Mouse (Mus musculus) olfactory bulb, adult 2 months (tissue): ENCODE results near the gene Gatm. TPM values are rescaled to one million over a fixed set of nuclear protein-coding genes. Genes with fewer than 3 reads are reported as not detected.

Source experiments
- H3K27ac ChIP-seq: fragments of 200-500 bp; 2 replicates; pipeline ENCODE4 v1.5.1; 2012; ENCODE audit warnings: low read depth, low read length; ENCODE audit not compliant: insufficient read depth
- H3K4me1 ChIP-seq: fragments of 200-500 bp; 2 replicates; pipeline ENCODE4 v1.6.1; 2012; ENCODE audit warnings: low read length; ENCODE audit not compliant: control insufficient read depth, insufficient read depth
- H3K4me3 ChIP-seq: fragments of 200-500 bp; 2 replicates; pipeline ENCODE4 v1.5.1; 2012; ENCODE audit warnings: mild to moderate bottlenecking, low read depth, low read length, moderate library complexity; ENCODE audit not compliant: insufficient read depth
- CTCF ChIP-seq: fragments of 200-500 bp; IDR thresholded peaks from 2 replicates; pipeline ENCODE4 v1.5.1; 2012; ENCODE audit warnings: low read depth, mild to moderate bottlenecking, low read length, moderate library complexity; ENCODE audit not compliant: insufficient read depth
- POLR2A ChIP-seq: fragments of 200-500 bp; IDR thresholded peaks from 2 replicates; pipeline ENCODE4 v1.6.1; 2012; ENCODE audit warnings: mild to moderate bottlenecking, low read depth, low read length, moderate library complexity; ENCODE audit not compliant: insufficient read depth
- WGBS: fragments of 180-500 bp; shearing (Covaris S2); methylation state at CpG from one replicate; pipeline ENCODE4 v1.1.7; 2018; 5-methylcytosine and 5-hydroxymethylcytosine counted together
- polyA plus RNA-seq: library from polyadenylated mRNA; stranded (reverse); fragments of >200 nt; gene quantifications from 2 replicates; pipeline ENCODE4 v1.2.4, GENCODE M21; 2012; ENCODE audit warnings: low replicate concordance; ENCODE audit not compliant: missing spikeins, insufficient read depth, insufficient read length

Gatm gene
- polyA plus RNA-seq, 1 experiment = not detected

DNA sequence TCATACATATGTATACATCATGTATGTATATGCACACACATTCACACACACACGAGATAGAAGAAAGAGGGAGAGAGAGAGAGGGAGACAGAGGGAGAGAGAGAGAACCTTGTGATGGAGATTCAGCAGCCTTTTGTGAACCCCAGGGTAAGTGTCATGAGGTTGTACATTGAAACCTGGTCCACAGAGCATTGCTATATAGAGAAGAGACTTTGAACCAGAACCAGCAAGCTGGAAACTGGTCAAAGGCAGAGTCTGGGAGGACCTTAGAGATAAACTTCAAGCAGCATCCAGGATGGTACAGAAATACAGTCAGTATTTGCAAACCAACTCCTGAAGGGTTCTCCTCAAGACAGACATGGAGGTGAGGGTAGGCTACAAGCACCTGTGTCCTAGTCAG lies 20.8 kb downstream of the Gatm start:
- no peak for TF ChIP-seq POLR2A
- TF ChIP-seq CTCF = no peak
- 83% methylated on average over 1 of the region's 1 CpGs for WGBS

GRCm38 (mm10) chr2:122587861-122588519 lies 23.1 kb downstream of the Gatm start:
- WGBS = 60% methylated on average over 8 of the region's 8 CpGs
- no peak overlapping the region for H3K27ac ChIP-seq
- no peaks in the 10 kb centered on the region for H3K4me1 ChIP-seq
- H3K4me3 ChIP-seq = no peak overlapping the region
- no peak for TF ChIP-seq CTCF
- TF ChIP-seq POLR2A = no peak

More for the DNA sequence above, 20.8 kb downstream of the Gatm start:
- no peak overlapping the region for H3K27ac ChIP-seq
- H3K4me3 ChIP-seq = no peak overlapping the region
- H3K4me1 ChIP-seq = no peaks in the 10 kb centered on the region

DNA sequence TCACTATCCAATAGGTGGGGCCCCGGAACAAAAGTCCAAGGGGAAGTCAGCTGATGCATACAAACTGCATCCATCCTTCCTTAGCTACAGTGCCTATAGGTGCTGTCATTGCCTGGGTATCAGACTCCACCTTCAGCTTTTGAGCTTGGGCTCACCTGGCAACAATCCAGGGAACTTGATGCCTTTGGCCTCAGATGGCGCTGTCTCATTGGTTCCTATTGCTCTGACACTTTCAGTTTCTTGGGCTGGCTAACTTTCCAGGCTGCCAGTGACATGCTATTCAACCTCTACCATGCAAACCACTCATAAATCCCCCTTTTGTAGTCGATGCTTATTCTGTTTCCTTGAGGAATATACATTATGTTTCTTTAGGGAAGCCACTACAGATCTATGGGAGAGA lies 24.8 kb downstream of the Gatm start:
- no peak overlapping the region for H3K4me3 ChIP-seq
- 75% methylated on average over 3 of the region's 3 CpGs for WGBS
- H3K27ac ChIP-seq = no peak overlapping the region
- 0 out of 2 replicates have a peak, but pooled peaks cover 1% of the 10 kb centered on the region for H3K4me1 ChIP-seq
- no peak for TF ChIP-seq POLR2A
- TF ChIP-seq CTCF = no peak

DNA sequence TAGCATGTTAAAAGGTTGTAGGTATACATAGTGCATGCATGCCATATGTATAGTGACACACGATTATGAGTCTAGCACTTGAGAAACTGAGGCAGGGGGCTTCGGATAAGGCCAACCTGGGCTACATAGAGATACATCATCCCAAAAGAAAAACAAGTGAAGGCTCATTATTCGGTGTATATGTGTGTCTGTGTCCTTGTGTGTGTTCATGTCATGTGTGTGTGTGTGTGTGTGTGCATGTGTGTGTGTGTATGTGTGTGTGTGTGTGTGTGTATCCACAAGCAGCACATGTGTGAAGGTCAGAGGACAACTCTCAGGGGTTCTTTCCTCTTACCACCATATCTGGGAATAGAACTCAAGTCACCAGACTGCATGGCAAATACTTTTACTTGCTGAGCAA lies 28.8 kb downstream of the Gatm start:
- 0 out of 2 replicates have a peak, but pooled peaks cover 2% of the 10 kb centered on the region for H3K4me1 ChIP-seq
- H3K4me3 ChIP-seq = no peak overlapping the region
- 95% methylated on average over 3 of the region's 3 CpGs for WGBS
- no peak overlapping the region for H3K27ac ChIP-seq
- TF ChIP-seq POLR2A (no peak), CTCF (no peak)

DNA sequence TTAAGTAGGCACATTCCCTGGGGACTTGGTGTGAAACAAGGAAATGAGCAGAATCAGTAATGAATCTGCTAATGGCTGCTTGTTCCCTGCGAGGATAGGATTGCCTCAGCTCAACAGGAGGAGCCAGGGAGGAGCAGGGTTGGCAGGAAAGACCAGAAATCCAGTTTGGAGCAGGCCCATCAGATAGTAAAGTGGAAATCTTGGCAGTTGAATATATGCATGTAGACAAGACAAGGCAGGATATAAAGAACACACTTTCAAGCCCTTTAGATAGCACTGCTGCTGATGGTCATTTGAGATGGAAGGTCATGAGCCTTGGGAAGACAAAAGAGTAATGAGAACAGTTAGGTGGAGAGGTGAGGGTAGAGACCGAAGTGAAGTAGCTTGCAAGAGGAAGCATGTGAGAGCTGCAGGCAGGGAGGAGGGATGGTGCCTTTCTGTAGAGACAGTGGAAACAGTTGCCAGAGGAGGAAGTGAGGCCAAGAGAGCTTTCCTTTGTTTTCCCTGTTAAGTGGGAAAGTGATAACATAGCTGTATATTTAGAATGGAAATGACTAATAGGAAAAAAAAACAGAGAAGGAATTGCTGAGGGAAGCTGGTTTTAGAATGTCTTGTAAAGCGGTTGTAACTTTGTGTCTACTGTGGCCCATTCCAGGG lies 29.6 kb downstream of the Gatm start:
- no peak overlapping the region for H3K4me3 ChIP-seq
- TF ChIP-seq POLR2A = no peak
- no peak for TF ChIP-seq CTCF
- H3K4me1 ChIP-seq = 0 out of 2 replicates have a peak, but pooled peaks cover 2% of the 10 kb centered on the region
- 24% methylated on average over 3 of the region's 3 CpGs for WGBS
- peak overlapping the region; percentile 51; the same call in 1 of the 2 replicates for H3K27ac ChIP-seq

GRCm38 (mm10) chr2:122580426-122580825 lies 30.7 kb downstream of the Gatm start:
- Histone ChIP-seq H3K4me1 (peaks cover 4% of the 10 kb centered on the region), H3K27ac (no peak overlapping the region), H3K4me3 (no peak overlapping the region)
- TF ChIP-seq CTCF = no peak
- TF ChIP-seq POLR2A = no peak
- 66% methylated on average over 10 of the region's 10 CpGs for WGBS

GRCm38 (mm10) chr2:122577316-122577715 lies 33.8 kb downstream of the Gatm start:
- WGBS = 93% methylated on average over 1 of the region's 1 CpGs
- no peak for TF ChIP-seq CTCF
- no peak for TF ChIP-seq POLR2A
- Histone ChIP-seq H3K27ac (no peak overlapping the region), H3K4me3 (no peak overlapping the region), H3K4me1 (peaks cover 5% of the 10 kb centered on the region)

GRCm38 (mm10) chr2:122576295-122576694 lies 34.8 kb downstream of the Gatm start:
- 41% methylated on average over 5 of the region's 5 CpGs for WGBS
- TF ChIP-seq CTCF = no peak
- no peak for TF ChIP-seq POLR2A
- H3K4me3 ChIP-seq = no peak overlapping the region
- no peak overlapping the region for H3K27ac ChIP-seq
- peaks cover 4% of the 10 kb centered on the region for H3K4me1 ChIP-seq

- Histone ChIP-seq H3K4me1 (peaks cover 3% of the 10 kb centered on the region), H3K4me3 (no peak overlapping the region), H3K27ac (no peak overlapping the region)
- WGBS = 58% methylated on average over 11 of the region's 11 CpGs
- TF ChIP-seq POLR2A = no peak
- no peak for TF ChIP-seq CTCF
Measured at GRCm38 (mm10) chr2:122575470-122575869, 35.6 kb downstream of the Gatm start.

GRCm38 (mm10) chr2:122572438-122572837 lies 38.7 kb downstream of the Gatm start:
- H3K27ac ChIP-seq = no peak overlapping the region
- TF ChIP-seq POLR2A (no peak), CTCF (no peak)
- H3K4me1 ChIP-seq = peaks cover 3% of the 10 kb centered on the region
- H3K4me3 ChIP-seq = no peak overlapping the region
- 55% methylated on average over 1 of the region's 1 CpGs for WGBS
